Mouse (Mus musculus): ENCODE measurements around the gene Dmkn.
A peak's percentile ranks its signal among the peaks of the same experiment; 100 is the strongest.
"Not testable (repeated sequence)": the region's sequence is repeated elsewhere in the genome, so short reads cannot be mapped to it uniquely, and the experiment has no call there.

Gene Dmkn

DNA sequence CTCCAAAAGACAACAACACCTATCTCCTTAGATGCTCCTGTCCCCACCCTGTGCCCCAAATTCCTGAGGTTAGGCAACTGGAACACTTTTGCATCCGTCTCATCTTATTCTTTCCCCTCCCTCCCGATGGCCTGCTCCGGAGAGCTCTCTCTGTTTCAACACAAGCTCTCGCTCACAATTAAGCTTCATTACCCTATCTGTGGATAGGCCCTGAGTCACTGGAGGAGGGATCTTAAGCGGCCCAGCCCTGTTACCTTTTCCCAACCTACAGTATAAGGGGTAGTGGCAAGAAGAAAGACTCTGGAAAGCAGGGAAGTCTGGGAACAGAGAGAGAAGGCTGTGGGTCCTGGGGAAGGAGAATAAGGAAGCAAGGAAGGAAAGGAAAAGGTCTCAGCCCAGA, at the start of gene Dmkn:
TSS of gene Dmkn (plus strand) at position 301 of the 400 bp plus-strand sequence.
- no peak for DNase-seq (ENCODE audit: inconsistent age in 2 of 2, low spot score in 1 of 2)

DNA sequence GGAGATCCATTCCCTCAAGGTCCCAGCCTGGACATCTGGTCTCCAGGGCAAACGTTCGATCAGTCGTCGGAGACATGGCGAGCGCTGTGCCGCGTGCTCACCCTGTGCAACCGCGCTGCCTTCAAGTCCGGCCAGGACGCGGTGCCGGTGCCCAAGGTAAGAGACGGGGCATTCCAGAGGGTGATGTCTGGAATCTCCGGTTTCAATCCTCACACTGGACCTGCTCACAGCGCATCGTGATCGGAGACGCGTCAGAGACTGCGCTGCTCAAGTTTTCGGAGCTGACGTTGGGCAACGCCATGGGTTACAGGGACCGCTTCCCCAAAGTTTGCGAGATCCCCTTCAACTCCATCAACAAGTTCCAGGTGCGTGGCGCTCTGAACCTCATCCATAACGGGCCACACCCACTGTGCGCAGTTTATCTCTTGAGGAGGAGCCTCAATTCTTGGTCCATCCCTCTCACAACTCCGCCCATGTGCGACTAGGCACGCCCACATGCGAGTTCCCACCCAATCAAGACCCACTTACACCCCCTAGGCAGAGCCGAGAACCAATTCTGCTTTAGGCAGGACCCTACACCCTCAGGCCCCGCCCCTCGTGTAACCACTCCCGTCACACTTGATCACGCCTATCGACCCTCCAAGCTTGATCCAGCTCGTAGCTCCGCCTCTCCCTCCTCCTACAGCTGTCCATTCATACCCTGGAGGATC, 46.4 kb upstream of the Dmkn start:
- DNase-seq (ENCODE audit: inconsistent age in 2 of 2, low spot score in 1 of 2) = peak; percentile 95 to 97

DNA sequence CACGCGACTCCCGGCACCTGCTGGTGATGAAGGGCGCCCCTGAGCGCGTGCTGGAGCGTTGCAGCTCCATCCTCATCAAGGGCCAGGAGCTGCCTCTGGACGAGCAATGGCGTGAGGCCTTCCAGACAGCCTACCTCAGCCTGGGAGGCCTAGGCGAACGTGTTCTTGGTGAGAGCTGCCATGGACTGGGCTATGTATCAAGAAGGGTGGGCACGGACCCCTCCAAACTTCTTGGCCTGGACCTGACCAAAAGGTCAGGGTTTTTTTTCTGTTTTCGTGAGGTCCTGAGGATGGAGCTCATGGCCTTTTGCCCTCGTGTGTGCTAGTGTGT, 45.9 kb upstream of the Dmkn start:
- no peak for DNase-seq (ENCODE audit: inconsistent age in 2 of 2, low spot score in 1 of 2)

DNA sequence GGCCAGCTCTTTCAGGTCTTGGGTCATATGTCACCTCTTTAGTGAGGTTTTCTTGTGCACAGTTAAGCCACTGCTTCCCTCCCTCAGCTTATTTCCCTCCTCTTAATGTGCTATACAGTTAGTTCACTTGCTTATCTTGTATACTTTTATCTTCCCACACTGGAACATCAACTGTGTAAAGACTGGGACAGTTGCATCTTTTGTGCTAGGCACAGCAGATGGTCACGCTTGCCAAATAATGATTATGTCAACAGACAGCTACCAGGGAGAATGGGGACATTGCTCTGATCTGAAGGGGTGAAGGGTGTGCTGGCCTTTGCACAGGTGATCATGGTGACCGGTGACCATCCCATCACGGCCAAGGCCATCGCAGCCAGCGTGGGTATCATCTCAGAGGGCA, 43.9 kb upstream of the Dmkn start:
- no peak for DNase-seq (ENCODE audit: inconsistent age in 2 of 2, low spot score in 1 of 2)

DNA sequence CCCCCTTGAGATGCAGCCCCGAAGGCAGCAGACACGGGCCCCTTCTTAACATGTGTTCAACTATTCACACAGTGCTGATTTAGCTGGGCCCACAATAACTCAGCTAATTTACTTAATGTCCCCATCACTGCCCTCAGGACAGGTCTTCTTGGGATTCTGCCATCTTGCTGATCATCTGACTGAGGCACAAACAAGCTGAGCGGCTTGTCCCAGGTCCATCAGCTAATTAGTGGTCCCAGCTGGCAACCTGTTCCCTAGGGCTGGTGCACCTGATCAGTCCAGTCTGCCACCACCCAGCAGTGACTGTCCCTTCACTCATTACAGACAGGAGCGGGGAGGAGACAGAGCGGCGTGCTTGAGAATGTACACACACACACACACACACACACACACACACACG, 42.3 kb upstream of the Dmkn start:
- no peak for DNase-seq (ENCODE audit: inconsistent age in 2 of 2, low spot score in 1 of 2)

DNA sequence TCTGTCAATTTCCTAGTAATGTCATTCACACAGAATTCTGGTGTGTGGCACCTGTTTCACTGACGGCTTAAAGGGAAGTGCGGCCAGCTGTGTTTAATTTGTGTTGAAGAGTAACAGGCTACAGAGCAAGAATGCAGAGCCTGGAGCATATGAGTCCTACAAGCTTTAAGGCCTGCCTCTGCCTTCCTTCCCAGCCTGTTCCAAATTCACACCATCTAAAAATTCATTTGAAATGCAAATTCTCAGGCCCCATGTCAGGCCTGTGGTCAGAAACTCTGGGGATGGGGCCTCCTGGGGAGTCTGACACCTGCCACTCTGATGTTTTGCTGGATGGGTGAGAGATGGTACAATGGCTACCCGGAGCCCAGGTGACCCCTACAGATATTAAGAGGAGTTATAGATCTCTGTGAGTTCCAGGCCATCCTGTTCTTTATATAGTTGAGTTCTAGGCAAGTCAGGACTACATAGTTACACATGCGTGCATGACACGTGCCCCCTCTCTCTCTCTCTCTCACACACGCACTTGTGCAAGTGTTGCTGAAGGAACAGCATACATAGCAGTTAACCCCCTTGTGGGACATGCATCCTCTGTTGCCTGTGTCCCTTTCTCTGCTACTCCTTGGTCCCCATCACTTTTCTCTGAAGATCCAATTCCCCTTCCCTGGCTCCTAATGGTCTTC, 40.1 kb upstream of the Dmkn start:
- no peak for DNase-seq (ENCODE audit: inconsistent age in 2 of 2, low spot score in 1 of 2)

DNA sequence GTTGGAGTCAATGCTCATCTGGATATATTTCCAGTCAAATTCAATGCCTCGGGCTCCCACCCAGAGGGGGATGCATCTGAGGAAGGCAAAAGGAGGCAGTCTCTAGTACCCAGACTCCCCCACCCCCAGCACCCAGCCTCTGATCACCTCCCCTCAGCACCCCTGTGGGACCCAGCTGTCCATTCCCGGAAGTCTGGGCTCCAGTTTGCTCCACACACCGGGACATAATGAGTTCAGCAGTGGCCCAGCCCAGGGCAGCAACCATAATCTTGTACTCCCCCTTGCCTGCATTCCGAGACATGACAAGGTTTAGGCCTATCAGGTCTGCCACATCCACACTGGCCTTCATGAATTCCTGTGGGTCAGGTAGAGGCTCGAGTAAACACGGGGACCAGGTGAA, 35.3 kb upstream of the Dmkn start:
- no peak for DNase-seq (ENCODE audit: inconsistent age in 2 of 2, low spot score in 1 of 2)

DNA sequence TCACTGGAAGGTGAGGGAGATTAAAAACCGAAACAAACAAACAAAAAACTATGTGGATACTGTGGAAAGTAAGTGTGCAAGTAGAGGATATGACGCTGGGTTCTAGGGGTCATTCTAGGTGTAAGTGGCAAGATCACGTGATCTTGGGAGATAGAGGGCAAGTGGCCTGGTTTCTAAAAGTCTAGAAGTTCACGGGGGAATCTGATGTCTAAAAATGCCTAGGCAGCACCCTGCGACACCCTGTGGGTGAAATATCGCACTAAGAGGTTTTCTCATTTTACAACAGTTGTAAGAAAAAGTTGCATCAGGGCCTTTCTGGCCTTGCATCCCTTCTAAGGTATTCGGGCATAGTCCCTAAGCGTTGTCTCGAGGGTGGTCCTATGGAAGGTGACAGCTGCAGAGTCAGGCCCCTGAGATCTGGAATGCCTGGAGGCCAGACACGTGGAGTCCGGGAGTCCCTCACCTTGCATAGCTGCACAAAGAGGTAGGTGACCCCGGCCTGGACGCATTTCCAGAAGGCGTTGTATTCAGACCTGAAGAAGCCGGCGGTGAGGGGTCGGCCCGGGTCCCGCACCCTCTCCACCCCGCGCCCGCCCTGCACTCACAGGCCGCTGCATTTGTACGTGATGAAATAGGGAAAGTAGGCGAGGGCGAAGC, 34.7 kb upstream of the Dmkn start:
- no peak for DNase-seq (ENCODE audit: inconsistent age in 2 of 2, low spot score in 1 of 2)

DNA sequence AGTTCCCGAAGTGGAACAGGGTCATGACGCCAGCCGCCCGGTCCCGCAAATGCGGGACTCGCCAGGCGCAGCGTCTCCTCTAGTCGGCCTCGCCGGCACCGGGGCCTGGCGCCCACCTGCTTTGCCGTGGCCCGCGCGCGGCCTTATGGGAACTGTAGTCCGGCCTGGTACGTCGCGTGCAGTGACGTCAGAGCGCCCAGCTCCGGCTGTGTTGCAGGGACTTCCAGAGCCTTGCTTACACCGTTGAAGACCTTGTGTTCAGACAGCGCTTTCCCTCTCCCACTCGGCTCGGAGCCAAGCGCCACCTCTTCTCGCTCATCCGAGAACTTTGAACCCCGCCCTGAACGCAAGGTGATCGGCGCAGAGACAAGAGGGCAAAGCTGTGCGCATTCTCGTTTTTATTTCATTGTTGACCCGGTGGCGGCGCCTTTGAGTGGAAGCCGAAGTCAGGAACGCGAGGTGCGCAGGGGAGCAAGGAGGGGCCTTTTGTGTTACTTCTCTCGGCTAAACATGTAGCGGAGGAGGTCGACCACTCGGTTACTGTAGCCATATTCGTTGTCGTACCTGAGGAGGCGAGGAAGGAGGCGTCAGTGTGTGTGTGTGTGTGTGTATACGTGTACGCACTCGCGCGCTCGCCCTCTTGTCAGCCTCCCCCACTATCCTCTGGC, 34.0 kb upstream of the Dmkn start, which contains the start of gene Tmem147:
TSS of gene Tmem147 (minus strand) at position 145 of the 668 bp plus-strand sequence.
- peak; percentile 97 to 99 for DNase-seq (ENCODE audit: inconsistent age in 2 of 2, low spot score in 1 of 2)

DNA sequence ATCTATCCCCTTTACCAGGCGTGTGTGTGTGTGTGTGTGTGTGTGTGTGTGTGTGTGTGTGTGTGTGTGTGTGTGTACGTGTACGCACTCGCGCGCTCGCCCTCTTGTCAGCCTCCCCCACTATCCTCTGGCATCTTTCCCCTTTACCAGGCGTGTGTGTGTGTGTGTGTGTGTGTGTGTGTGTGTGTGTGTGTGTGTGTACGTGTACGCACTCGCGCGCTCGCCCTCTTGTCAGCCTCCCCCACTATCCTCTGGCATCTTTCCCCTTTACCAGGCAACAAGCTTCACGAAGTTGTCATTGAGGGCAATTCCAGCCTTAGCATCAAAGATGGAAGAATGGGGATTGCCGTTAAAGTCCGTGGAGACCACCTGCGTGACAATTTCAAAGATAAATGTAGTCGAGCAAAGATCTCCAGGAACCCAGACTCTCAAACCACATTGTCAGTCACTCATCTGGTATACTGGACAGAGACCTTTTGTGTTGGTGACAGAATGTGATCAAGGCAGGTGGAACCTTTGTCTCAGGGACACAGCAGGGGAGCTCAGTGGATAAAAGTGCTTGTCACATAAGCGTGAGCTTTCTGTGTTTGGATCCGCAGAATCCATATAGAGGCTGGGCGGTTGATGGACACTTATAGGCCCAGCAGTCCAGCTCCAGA, 33.4 kb upstream of the Dmkn start:
- DNase-seq (ENCODE audit: inconsistent age in 2 of 2, low spot score in 1 of 2) = peak in 1 of 2 experiments; percentile 64

DNA sequence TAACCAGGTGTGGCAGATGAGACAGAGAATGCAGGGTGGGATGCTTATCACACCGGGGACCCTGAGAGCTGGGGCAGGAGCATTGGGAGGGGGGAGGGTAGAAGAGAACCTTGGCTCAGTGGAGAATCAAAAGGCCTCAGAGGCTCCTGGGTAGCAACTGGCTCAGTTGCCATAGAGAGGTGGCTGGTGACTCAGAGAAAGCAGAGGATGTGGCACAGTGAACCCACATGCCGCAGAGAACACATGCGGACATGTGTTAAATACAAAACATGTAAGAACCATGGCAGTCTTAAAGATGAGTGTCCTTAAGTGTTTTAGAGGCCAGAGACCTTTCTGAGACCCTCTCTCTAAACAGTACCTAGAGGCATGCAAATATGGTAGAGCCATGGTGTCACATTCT, 27.3 kb upstream of the Dmkn start:
- DNase-seq (ENCODE audit: inconsistent age in 2 of 2, low spot score in 1 of 2) = no peak

DNA sequence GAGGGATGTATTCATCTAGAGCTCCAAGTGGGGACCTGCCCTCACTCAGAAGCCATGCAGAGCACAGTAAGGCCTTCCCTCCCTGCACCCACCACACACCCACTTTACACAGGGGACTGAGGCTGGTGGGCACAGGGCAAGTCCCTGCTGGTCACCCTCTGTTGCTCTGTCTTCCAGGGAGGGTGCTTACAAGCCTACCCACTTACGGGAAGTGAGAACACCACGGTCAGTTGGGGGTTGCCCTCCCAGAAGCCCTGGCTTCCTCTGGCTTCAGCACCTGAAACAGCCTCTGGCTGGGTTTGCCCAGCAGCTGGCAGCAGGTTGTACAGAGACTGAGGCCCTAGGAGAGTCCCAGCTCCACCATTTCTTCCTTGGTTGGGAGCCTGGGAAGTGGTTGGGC, 21.0 kb upstream of the Dmkn start:
- peak in 1 of 2 experiments; percentile 23 for DNase-seq (ENCODE audit: inconsistent age in 2 of 2, low spot score in 1 of 2)

DNA sequence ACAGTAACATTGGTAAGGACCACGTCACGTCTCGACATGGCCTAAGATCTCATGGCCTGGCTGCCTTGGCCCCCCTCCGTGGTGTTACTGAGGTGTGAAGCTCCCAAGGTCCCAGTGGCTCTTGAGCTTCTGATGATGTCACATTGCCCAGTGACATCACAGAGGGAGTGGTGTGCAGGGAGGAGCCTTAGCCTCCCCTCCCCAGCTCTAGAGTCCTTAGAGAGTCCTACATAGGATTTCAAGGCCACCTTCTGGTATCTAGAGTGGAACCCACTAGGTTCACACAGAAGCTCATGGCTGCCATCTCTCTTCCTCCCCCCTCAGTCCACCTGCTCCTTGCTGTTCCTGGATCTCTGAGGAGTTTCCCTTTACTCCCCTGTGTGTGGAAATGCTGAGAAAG, 19.9 kb upstream of the Dmkn start, which contains the start of gene Gapdhs:
TSS of gene Gapdhs (minus strand) at position 65 of the 400 bp plus-strand sequence.
- not testable (repeated sequence) for DNase-seq (ENCODE audit: inconsistent age in 2 of 2, low spot score in 1 of 2)

DNA sequence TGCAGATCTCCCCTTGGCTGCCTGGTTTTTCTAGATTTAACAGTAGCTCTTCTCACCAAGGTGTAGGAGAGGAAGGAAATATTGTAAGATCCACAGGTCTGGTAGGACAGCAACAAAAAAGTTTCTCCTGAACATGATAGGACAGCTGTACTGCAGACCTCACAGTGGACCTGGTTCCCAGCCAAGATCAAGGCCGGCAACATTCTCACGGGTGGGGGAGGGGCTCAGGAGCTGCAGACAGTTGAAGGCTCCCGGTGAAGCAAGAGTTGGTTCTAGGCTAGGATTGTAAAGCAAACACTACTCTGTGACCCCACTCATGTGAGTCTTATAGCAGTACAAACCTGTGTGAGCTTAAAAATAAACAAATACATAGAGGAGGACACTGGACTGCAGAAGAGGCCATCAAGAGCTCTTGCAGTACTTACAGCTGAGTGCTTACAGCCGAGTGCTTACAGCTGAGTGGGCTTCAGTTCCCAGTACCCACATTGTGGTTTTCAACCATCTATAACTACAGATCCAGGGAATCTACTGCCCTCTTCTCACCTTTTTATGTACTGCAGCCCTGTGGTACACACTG, 19.4 kb upstream of the Dmkn start:
- DNase-seq (ENCODE audit: inconsistent age in 2 of 2, low spot score in 1 of 2) = peak; percentile 51 to 85

DNA sequence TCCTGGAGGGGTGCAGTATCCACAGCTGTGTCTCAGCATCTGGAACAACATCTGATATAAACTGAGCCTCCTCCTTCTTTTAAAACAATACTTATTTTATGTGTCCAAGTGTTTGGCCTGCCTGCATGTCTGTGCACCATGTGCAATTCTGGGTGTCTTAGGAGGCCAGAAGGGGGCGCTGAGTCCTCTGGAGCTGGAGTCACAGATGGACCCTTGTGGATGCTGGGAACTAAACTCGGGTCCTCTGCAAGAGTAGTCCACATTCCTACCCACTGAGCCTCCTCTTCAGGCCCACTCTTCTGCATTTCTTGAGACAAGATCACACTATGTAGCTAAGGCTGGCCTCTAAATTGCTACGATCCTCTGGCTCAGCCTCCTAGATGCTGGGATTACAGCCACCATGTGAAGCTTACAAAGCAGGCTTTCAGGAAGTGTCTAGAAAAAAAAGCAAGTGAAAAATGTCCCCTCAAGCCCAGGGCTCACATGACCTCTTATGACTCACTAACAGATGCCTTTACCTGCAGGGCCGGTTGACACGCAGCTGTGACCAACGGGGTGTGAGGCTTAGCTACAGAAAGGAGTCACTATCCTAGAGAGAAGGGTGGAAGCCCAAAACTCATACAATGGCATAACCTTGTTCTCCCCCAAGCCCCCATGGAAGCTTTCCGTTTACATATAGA, 15.9 kb upstream of the Dmkn start:
- peak in 1 of 2 experiments; percentile 29 for DNase-seq (ENCODE audit: inconsistent age in 2 of 2, low spot score in 1 of 2)

DNA sequence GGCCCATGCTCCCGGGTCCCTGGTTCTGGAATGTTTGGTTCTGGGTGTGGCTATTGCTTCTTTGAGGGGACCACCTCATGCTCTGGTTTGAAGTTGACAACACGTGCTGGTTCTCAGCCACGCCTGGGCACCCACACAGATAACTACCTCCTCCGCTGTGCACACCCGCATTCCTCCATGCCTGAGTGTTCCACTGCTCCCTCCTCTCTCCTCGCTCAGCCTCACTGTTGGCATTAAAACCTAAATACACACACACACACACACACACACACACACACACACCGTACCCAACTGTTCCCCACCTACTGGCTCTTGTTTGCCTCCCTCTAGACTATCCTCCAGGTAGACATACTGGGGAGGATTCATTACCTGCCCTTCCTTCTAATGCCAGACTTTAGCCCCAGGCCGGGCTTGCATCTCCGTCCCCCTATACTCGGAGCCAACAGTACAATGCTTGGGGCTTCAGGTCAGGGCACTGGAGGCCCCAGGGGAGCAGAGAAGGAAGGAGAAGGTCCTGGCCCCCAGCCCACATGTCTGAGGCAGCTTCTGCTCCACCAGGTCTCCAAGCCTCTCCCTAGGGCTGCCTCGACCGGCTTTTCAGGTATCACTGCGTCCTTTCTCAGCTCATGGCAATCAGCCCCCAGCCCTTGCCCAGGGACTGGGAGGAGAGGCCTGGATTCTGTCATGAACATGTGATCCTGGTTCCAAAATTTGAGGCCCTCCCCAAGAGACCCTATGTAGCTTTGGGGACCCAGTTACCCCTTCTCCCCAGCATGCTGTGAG, 13.5 kb upstream of the Dmkn start:
- peak in 1 of 2 experiments; percentile 38 for DNase-seq (ENCODE audit: inconsistent age in 2 of 2, low spot score in 1 of 2)

DNA sequence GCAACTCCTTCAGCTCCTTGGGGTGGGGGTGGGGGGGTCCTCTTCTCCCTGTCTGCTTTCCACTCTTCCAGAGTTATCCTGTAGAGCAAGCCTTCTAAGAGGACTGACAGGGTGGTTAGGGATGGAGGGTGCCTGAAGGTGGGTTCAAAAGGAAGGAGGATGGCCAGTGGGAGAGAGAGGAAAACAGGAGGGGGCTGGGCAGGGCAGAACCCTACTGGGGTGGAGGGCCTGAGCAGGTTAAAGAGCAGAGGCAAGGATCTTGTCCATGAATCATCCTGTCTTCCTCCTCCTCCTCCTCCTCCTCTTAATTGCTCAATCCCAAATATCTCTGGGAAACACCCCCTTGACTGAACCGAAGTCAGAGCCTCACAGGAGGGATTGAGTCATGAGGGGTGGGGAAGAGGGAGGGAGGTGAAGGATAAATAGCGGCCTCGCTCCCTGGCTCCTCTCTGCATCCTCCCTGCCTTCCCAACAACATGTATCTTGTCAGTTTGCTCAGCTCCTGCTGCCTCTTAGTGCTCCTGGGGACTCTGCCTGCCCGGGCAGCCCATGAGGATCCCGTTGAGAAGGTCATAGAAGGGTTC, 12.4 kb upstream of the Dmkn start, which contains the start of gene Sbsn:
TSS of gene Sbsn (plus strand) at position 386 of the 584 bp plus-strand sequence.
- DNase-seq (ENCODE audit: inconsistent age in 2 of 2, low spot score in 1 of 2) = peak; percentile 76 to 93

DNA sequence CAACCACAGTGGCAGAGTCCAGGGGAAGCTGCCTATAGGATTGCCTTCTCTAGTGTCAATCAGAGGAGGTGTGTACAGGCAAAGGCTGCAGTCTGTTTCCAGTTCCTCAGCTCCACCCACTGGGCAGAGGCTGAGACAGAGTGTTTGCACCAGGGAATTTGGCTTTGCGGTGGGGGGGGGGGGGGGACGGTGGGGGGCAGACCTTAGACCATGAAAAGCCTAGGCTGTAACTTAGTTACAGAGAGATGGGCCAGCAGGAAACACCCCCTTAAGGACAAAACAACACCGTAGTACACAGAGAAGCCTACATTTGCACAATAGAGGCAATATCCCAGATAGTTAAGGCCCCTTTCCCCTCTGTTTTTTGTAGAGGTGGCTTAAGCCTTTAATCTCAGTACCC, 6.6 kb upstream of the Dmkn start:
- DNase-seq (ENCODE audit: inconsistent age in 2 of 2, low spot score in 1 of 2) = no peak

DNA sequence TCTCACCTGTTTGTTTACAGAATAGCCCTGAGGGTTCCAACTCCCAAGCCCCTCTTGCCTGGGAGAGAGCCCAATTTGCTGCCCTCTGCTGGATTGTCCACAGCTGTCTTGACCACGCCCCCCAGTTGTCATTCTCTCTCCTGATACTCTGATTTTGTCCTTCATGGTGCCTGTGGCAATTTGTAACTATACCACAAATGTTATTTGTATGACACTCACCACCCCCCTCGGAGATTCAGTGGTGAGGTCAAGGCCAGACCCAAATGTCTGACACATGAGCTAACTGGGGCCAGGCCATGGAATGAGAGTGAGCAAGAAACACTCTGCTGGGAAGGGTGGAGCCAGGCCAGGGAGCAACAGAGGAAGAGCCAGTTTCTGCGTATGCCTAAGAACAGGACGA, 4.7 kb upstream of the Dmkn start:
- peak; percentile 84 to 92 for DNase-seq (ENCODE audit: inconsistent age in 2 of 2, low spot score in 1 of 2)
